Mouse (Mus musculus) ovary, postnatal 36 days (tissue): ENCODE measurements around the gene Cfap161.

Experiments
- DNase-seq: peaks from one replicate; pipeline ENCODE4 v3.0.0; 2022; ENCODE audit warnings: low spot score, mixed read lengths

Cfap161 gene

GRCm38 (mm10) chr7:83739680-83740310 lies 54.9 kb downstream of the Cfap161 start:
- DNase-seq, result no peak

- peak; percentile 11 for DNase-seq
Measured at GRCm38 (mm10) chr7:83738623-83739462, 55.8 kb downstream of the Cfap161 start.

GRCm38 (mm10) chr7:83737914-83738490 lies 56.7 kb downstream of the Cfap161 start:
- DNase-seq, result no peak

- DNase-seq, result no peak
Measured at GRCm38 (mm10) chr7:83736341-83737115, 58.2 kb downstream of the Cfap161 start.

- no peak for DNase-seq
Measured at GRCm38 (mm10) chr7:83735108-83735781, 59.4 kb downstream of the Cfap161 start.

GRCm38 (mm10) chr7:83734671-83735082 lies 60.0 kb downstream of the Cfap161 start:
- no peak for DNase-seq

GRCm38 (mm10) chr7:83734246-83734645 lies 60.4 kb downstream of the Cfap161 start:
- DNase-seq, result no peak

GRCm38 (mm10) chr7:83732781-83733180 lies 61.9 kb downstream of the Cfap161 start:
- DNase-seq, result no peak

- DNase-seq, result no peak
Measured at GRCm38 (mm10) chr7:83731961-83732666, 62.6 kb downstream of the Cfap161 start.

- DNase-seq, result no peak
Measured at GRCm38 (mm10) chr7:83731297-83731696, 63.4 kb downstream of the Cfap161 start.

- DNase-seq, result no peak
Measured at GRCm38 (mm10) chr7:83726936-83727632, 67.6 kb downstream of the Cfap161 start.

- DNase-seq, result no peak
Measured at GRCm38 (mm10) chr7:83725801-83726200, 68.9 kb downstream of the Cfap161 start.

- no peak for DNase-seq
Measured at GRCm38 (mm10) chr7:83724541-83724940, 70.1 kb downstream of the Cfap161 start.
